Mouse (Mus musculus) spleen, postnatal 36 days (tissue): ENCODE measurements around the gene Gtf2a1.
"Not testable (repeated sequence)": the region's sequence is repeated elsewhere in the genome, so short reads cannot be mapped to it uniquely, and the experiment has no call there.

Source experiments
- DNase-seq, 2 experiments: peaks; one replicate each; pipeline ENCODE4 v3.0.0; 2022; ENCODE audit warnings: low spot score in 2 of 2, mixed read lengths in 1 of 2

Gene Gtf2a1

GRCm38 (mm10) chr12:91589847-91590690 is at the start of gene Gtf2a1:
TSS of gene Gtf2a1 (minus strand) at chr12:91590487.
- DNase-seq: peak; percentile 92 to 94

- DNase-seq: no peak
Measured at GRCm38 (mm10) chr12:91638351-91638750, 48.1 kb upstream of the Gtf2a1 start.

- no peak for DNase-seq
Measured at GRCm38 (mm10) chr12:91637136-91637909, 47.0 kb upstream of the Gtf2a1 start.

GRCm38 (mm10) chr12:91626482-91626881 is 36.2 kb upstream of the Gtf2a1 start:
- no peak for DNase-seq

GRCm38 (mm10) chr12:91625013-91625412 is 34.7 kb upstream of the Gtf2a1 start:
- peak in 1 of 2 experiments; percentile 12 for DNase-seq

GRCm38 (mm10) chr12:91609425-91609824 is 19.1 kb upstream of the Gtf2a1 start:
- no peak for DNase-seq

- no peak for DNase-seq
Measured at GRCm38 (mm10) chr12:91607678-91608077, 17.4 kb upstream of the Gtf2a1 start.

- DNase-seq: no peak
Measured at GRCm38 (mm10) chr12:91606651-91607050, 16.4 kb upstream of the Gtf2a1 start.

- no peak for DNase-seq
Measured at GRCm38 (mm10) chr12:91604600-91604999, 14.3 kb upstream of the Gtf2a1 start.

GRCm38 (mm10) chr12:91592128-91592527 is 1.8 kb upstream of the Gtf2a1 start:
- DNase-seq: peak; percentile 50 to 64

GRCm38 (mm10) chr12:91591191-91591590 is 904 bp upstream of the Gtf2a1 start:
- DNase-seq: no peak

GRCm38 (mm10) chr12:91590716-91591115 is 429 bp upstream of the Gtf2a1 start:
- peak; percentile 12 to 25 for DNase-seq

- no peak for DNase-seq
Measured at GRCm38 (mm10) chr12:91589542-91589846, 793 bp downstream of the Gtf2a1 start.

- DNase-seq: peak; percentile 58 to 59
Measured at GRCm38 (mm10) chr12:91588670-91589541, 1.4 kb downstream of the Gtf2a1 start.

- peak; percentile 89 to 92 for DNase-seq
Measured at GRCm38 (mm10) chr12:91588176-91588669, 2.1 kb downstream of the Gtf2a1 start.

GRCm38 (mm10) chr12:91587491-91588033 is 2.7 kb downstream of the Gtf2a1 start:
- no peak for DNase-seq

- DNase-seq: no peak
Measured at GRCm38 (mm10) chr12:91587077-91587476, 3.2 kb downstream of the Gtf2a1 start.

GRCm38 (mm10) chr12:91585815-91586214 is 4.5 kb downstream of the Gtf2a1 start:
- DNase-seq: not testable (repeated sequence)

- DNase-seq: no peak
Measured at GRCm38 (mm10) chr12:91585206-91585605, 5.1 kb downstream of the Gtf2a1 start.

- no peak for DNase-seq
Measured at GRCm38 (mm10) chr12:91583409-91583808, 6.9 kb downstream of the Gtf2a1 start.

GRCm38 (mm10) chr12:91582362-91583002 is 7.8 kb downstream of the Gtf2a1 start:
- no peak for DNase-seq
